Mouse (Mus musculus) embryonic facial prominence, embryonic 15.5 days (tissue): ENCODE measurements around the gene Ddx42. TPM values are rescaled to one million over a fixed set of nuclear protein-coding genes. Genes with fewer than 3 reads are reported as not detected.
A peak's percentile ranks its signal among the peaks of the same experiment; 100 is the strongest.

Source experiments
- ATAC-seq: fragments of 200-750 bp; cut with Nextera tagmentation; 2 replicates; pipeline ENCODE4 v1.8.0; 2017; ENCODE audit warnings: low read depth, moderate TSS enrichment; ENCODE audit not compliant: insufficient number of reproducible peaks, low FRiP score, low TSS enrichment
- H3K27ac ChIP-seq: fragments of 300-500 bp; sonication (generic); replicated peaks from 2 replicates; pipeline ENCODE4 v1.5.1; 2015; ENCODE audit warnings: mild to moderate bottlenecking, inconsistent platforms
- H3K27me3 ChIP-seq: fragments of 300-500 bp; sonication (generic); 2 replicates; pipeline ENCODE4 v1.6.1; 2015; ENCODE audit warnings: inconsistent platforms
- H3K36me3 ChIP-seq: fragments of 300-500 bp; sonication (generic); 2 replicates; pipeline ENCODE4 v1.6.1; 2015; ENCODE audit warnings: mild to moderate bottlenecking, inconsistent platforms
- H3K4me1 ChIP-seq: fragments of 300-500 bp; sonication (generic); 2 replicates; pipeline ENCODE4 v1.6.1; 2015; ENCODE audit warnings: inconsistent platforms
- H3K4me2 ChIP-seq: fragments of 300-500 bp; sonication (generic); replicated peaks from 2 replicates; pipeline ENCODE4 v1.6.1; 2015; ENCODE audit warnings: mild to moderate bottlenecking, inconsistent platforms
- H3K4me3 ChIP-seq: fragments of 300-500 bp; sonication (generic); replicated peaks from 2 replicates; pipeline ENCODE4 v1.5.1; 2015; ENCODE audit warnings: mild to moderate bottlenecking, inconsistent platforms
- H3K9ac ChIP-seq: fragments of 300-500 bp; sonication (generic); 2 replicates; pipeline ENCODE4 v1.6.1; 2015; ENCODE audit warnings: inconsistent platforms
- H3K9me3 ChIP-seq: fragments of 300-500 bp; sonication (generic); replicated peaks from 2 replicates; pipeline ENCODE4 v1.6.1; 2016; ENCODE audit warnings: inconsistent platforms
- WGBS: fragments of 180-500 bp; shearing (Covaris S2); methylation state at CpG from one replicate; pipeline ENCODE4 v1.1.7; 2015; 5-methylcytosine and 5-hydroxymethylcytosine counted together
- polyA plus RNA-seq: library from polyadenylated mRNA; unstranded; fragments of >200 nt; fragmentation: Nextera tagmentation; extraction: Ambion mirVana; gene quantifications from 2 replicates; pipeline ENCODE4 v1.2.1, GENCODE M21; 2015

Ddx42 gene
- 71.1 and 77.5 TPM in 2 replicates for polyA plus RNA-seq

DNA sequence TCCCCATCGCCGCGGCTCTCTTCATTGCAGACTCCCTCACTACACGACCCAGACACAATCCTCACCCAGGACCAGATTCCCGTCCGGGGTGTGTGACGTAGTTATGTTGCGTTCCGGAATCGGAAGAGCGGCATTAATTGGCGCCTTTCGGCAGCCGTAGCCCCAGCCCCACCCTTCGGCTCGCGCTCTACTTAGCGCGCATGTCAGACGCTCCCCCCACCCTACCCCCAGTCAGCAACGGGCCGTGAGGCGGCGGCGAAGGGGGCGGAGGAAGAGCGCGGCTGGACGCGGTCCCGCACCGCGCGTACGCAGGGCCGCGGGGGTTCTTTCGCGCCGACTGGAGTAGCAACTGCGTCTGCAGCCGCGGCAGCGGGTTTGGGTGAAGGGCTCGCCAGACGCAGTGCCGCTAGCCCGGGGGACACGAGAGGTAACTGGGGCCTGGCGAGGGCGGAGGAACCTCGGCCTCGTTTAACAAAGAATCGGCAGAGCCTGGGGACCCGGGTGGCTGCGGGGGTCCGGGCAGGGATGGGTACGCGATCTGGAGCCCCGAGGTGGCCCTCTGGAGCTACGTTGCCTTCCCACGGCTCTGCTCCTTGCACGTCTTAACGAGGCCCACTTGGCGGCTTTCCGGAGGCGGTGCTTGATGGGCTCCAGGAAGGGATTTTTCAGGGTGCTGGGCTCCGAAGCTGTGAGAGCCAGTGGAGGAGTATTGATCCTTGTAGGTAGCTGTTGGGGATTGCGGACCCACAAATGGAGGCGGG, at the start of gene Ddx42:
TSS of gene Ddx42 (plus strand) at position 197 of the 761 bp plus-strand sequence.
- H3K9ac ChIP-seq, result peak within 1 kb of the TSS; percentile 93
- WGBS, result under 1% methylated on average over 70 of the region's 70 CpGs
- H3K9me3 ChIP-seq, result no peaks in the 10 kb centered on the region
- H3K27me3 ChIP-seq, result no peaks in the 10 kb centered on the region
- H3K36me3 ChIP-seq, result peaks cover 10% of the 10 kb centered on the region; the same call in 1 of the 2 replicates
- peak within 1 kb of the TSS; percentile 97 for H3K27ac ChIP-seq
- peaks cover 26% of the 10 kb centered on the region for H3K4me1 ChIP-seq
- H3K4me2 ChIP-seq, result peak within 1 kb of the TSS; percentile 55
- H3K4me3 ChIP-seq, result peak within 1 kb of the TSS; percentile 97
- peak; percentile 95 for ATAC-seq

DNA sequence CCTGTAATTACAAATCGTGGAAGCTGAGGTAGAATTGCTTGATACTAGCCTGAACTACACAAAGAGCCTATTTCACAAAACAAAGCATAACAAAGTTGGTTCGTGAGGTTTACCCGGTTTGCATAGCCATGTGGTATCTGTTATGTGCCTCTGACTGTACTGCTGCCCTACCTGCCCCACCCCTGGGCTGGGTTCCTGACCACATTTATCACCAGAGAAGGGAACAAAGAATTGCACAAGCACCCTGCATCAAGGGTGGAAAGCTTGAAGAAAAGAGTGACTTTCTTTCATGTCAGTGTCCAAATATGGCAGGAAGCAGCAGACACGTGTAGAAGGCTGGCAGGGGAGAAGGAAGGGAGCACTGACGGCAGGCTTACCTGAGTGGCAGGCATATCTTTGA, 49.3 kb upstream of the Ddx42 start:
- Histone ChIP-seq H3K9ac (no peak overlapping the region), H3K4me2 (no peak overlapping the region), H3K36me3 (peaks cover 73% of the 10 kb centered on the region), H3K4me3 (no peak overlapping the region), H3K27me3 (no peaks in the 10 kb centered on the region), H3K27ac (peak overlapping the region; percentile 35), H3K9me3 (no peaks in the 10 kb centered on the region), H3K4me1 (no peaks in the 10 kb centered on the region)
- WGBS, result 66% methylated on average over 5 of the region's 5 CpGs
- ATAC-seq, result no peak

DNA sequence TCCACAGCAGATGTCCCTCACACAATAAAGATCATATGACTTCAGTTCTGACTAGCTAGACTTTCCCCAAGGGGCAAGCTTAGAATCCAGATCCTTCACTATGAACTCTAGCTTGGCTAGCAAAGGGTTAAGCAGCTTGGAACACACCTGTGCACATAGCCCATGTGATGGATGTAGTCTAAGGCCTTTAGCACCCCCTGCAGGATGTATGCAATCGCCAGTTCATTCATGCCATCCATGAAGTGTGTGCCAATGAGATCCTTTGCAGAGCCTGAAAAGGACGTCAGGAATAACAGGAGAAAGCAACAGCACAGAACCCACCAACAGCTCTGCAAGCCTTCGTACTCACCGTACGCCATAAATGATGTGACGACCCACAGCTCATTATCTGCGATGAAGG, 45.9 kb upstream of the Ddx42 start:
- Histone ChIP-seq H3K9me3 (no peaks in the 10 kb centered on the region), H3K27ac (no peak overlapping the region), H3K4me2 (no peak overlapping the region), H3K36me3 (peaks cover 50% of the 10 kb centered on the region), H3K4me1 (no peaks in the 10 kb centered on the region), H3K4me3 (no peak overlapping the region), H3K27me3 (no peaks in the 10 kb centered on the region), H3K9ac (no peak overlapping the region)
- 74% methylated on average over 7 of the region's 7 CpGs for WGBS
- no peak for ATAC-seq

DNA sequence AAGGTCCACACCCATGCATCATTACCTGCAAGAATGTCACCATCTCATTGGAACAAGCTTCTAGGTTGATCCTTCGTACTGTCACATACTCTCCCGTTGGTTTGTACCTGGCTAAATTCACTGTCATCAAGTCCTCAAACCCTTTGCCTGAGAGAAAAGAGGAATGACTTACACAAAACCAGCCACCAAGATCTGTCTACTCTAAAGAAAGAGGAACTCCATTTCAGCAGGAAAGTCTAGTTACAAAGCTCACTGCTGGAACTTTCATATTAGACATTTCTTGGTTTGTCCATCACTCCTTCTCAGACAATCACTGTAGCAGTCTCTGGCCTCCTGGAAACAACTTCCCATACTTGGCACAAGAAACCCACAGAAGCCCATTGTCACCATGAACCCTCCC, 43.5 kb upstream of the Ddx42 start:
- H3K9me3 ChIP-seq, result no peaks in the 10 kb centered on the region
- 92% methylated on average over 2 of the region's 2 CpGs for WGBS
- H3K9ac ChIP-seq, result no peak overlapping the region
- no peak overlapping the region for H3K27ac ChIP-seq
- 0 out of 2 replicates have a peak, but pooled peaks cover 3% of the 10 kb centered on the region for H3K4me1 ChIP-seq
- ATAC-seq, result no peak
- H3K4me3 ChIP-seq, result no peak overlapping the region
- H3K36me3 ChIP-seq, result peaks cover 27% of the 10 kb centered on the region
- H3K4me2 ChIP-seq, result no peak overlapping the region
- no peaks in the 10 kb centered on the region for H3K27me3 ChIP-seq

DNA sequence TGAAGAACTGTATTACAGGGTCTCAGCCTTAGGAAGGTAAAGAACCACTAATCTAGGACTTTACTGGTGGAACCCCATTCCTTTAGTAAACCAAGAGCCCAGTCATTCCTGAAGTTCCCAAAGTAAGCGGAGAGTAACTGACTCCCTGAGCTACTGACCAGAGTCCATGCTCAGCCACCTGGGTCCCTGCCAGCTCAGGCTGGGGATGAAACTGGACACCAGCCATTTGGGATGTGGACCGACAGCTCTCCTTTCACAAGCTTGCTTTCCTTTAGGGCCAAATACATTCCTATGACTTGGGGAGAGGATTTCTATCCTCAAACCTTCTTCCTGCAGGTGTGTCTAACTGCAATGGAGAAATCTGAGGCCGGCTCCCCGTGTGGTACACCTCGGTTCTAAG, 42.4 kb upstream of the Ddx42 start:
- Histone ChIP-seq H3K36me3 (peaks cover 22% of the 10 kb centered on the region), H3K4me3 (no peak overlapping the region), H3K27me3 (no peaks in the 10 kb centered on the region), H3K27ac (no peak overlapping the region), H3K4me2 (no peak overlapping the region), H3K9ac (no peak overlapping the region), H3K4me1 (0 out of 2 replicates have a peak, but pooled peaks cover 9% of the 10 kb centered on the region), H3K9me3 (no peaks in the 10 kb centered on the region)
- WGBS, result 70% methylated on average over 5 of the region's 5 CpGs
- ATAC-seq, result no peak

DNA sequence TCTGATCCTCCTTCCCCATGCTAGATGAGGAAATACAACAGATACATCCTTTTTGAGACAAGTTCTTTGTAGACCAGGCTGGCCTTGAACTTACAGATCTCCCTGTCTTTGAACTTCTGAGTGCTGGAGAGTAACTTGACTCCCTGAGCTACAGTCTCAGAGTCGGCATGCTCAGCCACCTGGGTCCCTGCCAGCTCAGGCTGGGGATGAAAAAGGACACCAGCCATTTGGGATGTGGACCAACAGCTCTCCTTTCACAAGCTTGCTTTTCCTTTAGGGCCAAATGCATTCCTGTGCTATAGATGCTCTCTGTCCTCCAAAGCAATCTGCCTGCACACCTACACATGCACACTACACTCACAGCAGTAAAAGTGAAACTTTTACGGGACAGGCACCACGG, 41.6 kb upstream of the Ddx42 start:
- WGBS, result 55% methylated on average over 3 of the region's 3 CpGs
- peaks cover 16% of the 10 kb centered on the region for H3K4me1 ChIP-seq
- H3K9me3 ChIP-seq, result no peaks in the 10 kb centered on the region
- no peaks in the 10 kb centered on the region for H3K27me3 ChIP-seq
- no peak overlapping the region for H3K9ac ChIP-seq
- H3K4me3 ChIP-seq, result no peak overlapping the region
- H3K36me3 ChIP-seq, result peaks cover 17% of the 10 kb centered on the region
- no peak for ATAC-seq
- no peak overlapping the region for H3K27ac ChIP-seq
- no peak overlapping the region for H3K4me2 ChIP-seq

DNA sequence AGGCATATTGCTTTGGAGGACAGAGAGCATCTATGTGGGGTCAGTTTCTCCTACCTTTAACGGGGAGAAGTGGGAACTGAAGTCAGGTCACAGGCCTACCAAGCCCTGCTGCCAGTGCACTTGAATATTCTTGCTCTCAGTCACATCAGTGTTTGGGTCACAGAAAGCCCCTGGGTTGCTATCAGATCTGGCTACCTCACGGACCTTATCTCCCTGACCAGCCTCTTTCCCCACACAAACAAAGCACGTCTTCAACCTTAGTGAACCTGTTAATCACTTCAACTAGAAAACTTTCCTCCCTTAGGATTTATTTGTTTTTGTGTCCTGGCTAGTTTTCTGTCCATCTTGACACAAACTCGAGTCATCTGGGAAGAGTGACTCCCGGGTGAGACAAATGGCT, 40.4 kb upstream of the Ddx42 start:
- Histone ChIP-seq H3K4me3 (no peak overlapping the region), H3K27me3 (no peaks in the 10 kb centered on the region), H3K4me1 (peaks cover 18% of the 10 kb centered on the region), H3K4me2 (no peak overlapping the region), H3K9ac (no peak overlapping the region), H3K27ac (no peak overlapping the region), H3K9me3 (no peaks in the 10 kb centered on the region), H3K36me3 (peaks cover 6% of the 10 kb centered on the region)
- no peak for ATAC-seq
- WGBS, result 88% methylated on average over 5 of the region's 5 CpGs

DNA sequence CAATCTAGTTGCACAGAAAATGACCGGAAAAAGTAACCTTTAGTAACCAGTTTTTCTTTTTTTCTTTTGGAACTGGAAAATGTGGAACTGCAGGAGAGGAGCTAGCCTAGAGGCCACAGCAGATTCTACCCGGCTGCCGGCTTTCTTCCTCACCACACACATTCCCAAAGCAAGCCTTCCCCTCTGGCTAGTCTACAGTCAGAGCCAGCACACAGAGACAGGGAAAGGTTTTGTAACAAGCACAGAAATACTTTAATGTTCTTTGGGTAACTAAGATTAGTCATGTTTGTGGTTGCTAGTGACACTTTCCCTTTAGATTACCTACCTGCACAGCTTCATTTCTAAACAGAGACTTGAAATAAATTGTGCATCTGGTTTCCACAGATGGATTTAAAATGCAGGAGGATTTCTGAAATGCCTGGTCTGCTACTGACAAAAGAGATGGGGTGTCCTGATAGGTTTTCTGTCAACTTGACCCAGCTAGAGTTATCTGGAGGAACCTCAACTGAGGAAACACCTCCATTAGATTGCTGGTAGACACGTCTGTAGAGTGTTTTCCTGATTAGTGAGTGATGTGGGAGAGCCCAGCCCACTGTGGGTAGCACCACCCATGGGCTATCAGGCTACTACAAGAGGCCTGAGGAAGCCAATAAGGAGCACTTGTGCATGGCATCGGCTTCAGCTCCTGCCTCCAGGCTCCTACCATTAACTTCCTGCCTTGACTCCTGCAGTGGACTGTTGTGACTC, 38.5 kb upstream of the Ddx42 start:
- no peak for ATAC-seq
- Histone ChIP-seq H3K9ac (no peak overlapping the region), H3K4me3 (no peak overlapping the region), H3K36me3 (no peaks in the 10 kb centered on the region), H3K4me1 (peaks cover 18% of the 10 kb centered on the region), H3K27me3 (no peaks in the 10 kb centered on the region), H3K9me3 (no peaks in the 10 kb centered on the region), H3K4me2 (no peak overlapping the region), H3K27ac (no peak overlapping the region; the same call in 1 of the 2 replicates)
- 49% methylated on average over 5 of the region's 5 CpGs for WGBS

DNA sequence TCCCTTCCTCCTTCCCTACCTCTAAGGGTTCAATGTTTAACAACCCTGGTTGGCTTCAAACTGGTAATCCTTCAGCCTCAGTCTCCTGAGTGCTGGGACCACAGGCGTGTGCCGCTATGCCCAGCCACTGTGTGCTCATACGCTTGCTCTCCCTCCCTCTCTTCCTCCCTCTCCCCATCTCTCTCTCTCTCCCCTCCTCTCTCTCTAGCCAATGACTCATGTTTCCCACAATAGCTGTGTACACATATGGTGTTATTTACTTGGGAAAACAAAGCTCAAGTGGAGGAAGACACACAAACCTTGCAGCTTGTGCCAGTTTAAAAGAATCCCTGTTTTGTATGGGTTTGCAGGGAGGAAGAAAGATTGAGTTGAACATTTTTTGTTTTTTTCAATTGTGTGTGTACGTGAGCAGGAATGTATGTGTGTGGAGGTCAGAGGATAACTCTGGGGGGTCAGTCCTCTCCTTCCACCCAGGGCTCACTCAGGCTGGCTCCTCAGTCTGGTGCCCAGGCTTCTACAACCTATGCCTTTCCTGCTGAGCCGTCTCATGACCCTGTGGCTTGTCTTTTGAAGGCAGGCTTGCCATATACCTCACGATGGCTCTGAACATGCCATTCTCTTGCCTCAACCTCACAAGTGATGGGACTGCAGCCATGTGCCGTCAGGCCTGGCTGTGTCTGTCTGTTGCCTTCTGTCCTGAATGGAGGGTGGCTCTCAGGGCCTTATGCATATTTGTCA, 36.8 kb upstream of the Ddx42 start:
- Histone ChIP-seq H3K4me2 (no peak overlapping the region), H3K27me3 (no peaks in the 10 kb centered on the region), H3K9me3 (no peaks in the 10 kb centered on the region), H3K4me3 (no peak overlapping the region), H3K9ac (no peak overlapping the region), H3K4me1 (peaks cover 18% of the 10 kb centered on the region), H3K36me3 (peaks cover 6% of the 10 kb centered on the region), H3K27ac (peak overlapping the region; percentile 88)
- WGBS, result 33% methylated on average over 7 of the region's 7 CpGs
- peak; percentile 84; the same call in 1 of the 2 replicates for ATAC-seq

DNA sequence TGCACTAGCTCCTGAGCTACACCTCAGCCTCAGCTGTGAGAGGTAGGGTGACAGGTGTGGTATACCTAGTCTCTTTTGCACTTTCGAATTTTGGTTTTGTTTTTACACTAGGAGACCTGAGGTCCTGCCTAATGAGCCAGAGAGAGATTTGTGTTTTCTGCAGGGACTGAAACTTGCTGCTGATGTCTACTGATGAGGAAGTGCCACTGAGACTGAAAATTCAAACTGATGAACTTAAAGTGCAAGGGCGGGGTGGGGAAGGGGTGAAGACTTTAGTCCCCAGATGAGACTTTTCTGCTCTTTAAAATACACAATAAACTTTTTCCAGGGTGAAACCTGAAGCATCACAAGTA, 36.3 kb upstream of the Ddx42 start:
- Histone ChIP-seq H3K9ac (no peak overlapping the region), H3K9me3 (no peaks in the 10 kb centered on the region), H3K36me3 (peaks cover 11% of the 10 kb centered on the region), H3K4me2 (no peak overlapping the region), H3K4me1 (peaks cover 18% of the 10 kb centered on the region), H3K4me3 (no peak overlapping the region), H3K27me3 (no peaks in the 10 kb centered on the region), H3K27ac (peak overlapping the region; percentile 88)
- 87% methylated on average over 2 of the region's 2 CpGs for WGBS
- no peak for ATAC-seq

DNA sequence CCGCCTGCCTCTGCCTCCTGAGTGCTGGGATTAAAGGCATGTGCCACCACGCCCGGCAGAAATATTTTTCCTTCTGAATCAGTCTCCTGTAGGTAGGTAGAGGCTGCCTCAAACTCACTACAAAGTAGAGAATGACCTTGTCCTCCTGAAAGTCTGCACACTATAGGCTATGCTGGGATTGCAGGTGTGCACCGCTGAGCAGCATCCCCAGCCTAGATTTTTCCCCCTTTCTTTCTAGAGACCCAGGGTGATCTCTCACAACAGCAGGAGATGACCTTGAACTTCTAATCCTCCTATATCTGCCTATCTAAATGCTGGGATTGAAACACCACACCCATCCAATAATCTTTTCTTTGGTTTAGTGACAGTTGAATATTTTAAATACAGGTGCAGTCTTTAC, 29.4 kb upstream of the Ddx42 start:
- WGBS, result 94% methylated on average over 4 of the region's 4 CpGs
- ATAC-seq, result no peak
- H3K9me3 ChIP-seq, result no peaks in the 10 kb centered on the region

More for the DNA sequence above, 29.4 kb upstream of the Ddx42 start:
- Histone ChIP-seq H3K27ac (no peak overlapping the region), H3K27me3 (no peaks in the 10 kb centered on the region), H3K9ac (no peak overlapping the region), H3K36me3 (peaks cover 18% of the 10 kb centered on the region), H3K4me1 (peaks cover 3% of the 10 kb centered on the region; the same call in 1 of the 2 replicates), H3K4me3 (no peak overlapping the region), H3K4me2 (no peak overlapping the region)
